Mouse (Mus musculus) forebrain, embryonic 16.5 days (tissue): Measurements from ENCODE around the gene Cenpa. TPM values are rescaled to one million over a fixed set of nuclear protein-coding genes. Genes with fewer than 3 reads are reported as not detected.

ENCODE experiments used
- ATAC-seq: fragments of 200-750 bp; cut with Nextera tagmentation; 2 replicates; pipeline ENCODE4 v1.8.0; 2017; ENCODE audit warnings: mild to moderate bottlenecking, moderate library complexity
- H3K27ac ChIP-seq: fragments of 300-500 bp; sonication (generic); 2 replicates; pipeline ENCODE4 v1.5.1; 2014; ENCODE audit warnings: low read length, control low read depth
- H3K27me3 ChIP-seq: fragments of 300-500 bp; sonication (generic); replicated peaks from 2 replicates; pipeline ENCODE4 v1.6.1; 2014; ENCODE audit warnings: low read length; ENCODE audit not compliant: control insufficient read depth, insufficient read depth
- H3K36me3 ChIP-seq: fragments of 300-500 bp; sonication (generic); 2 replicates; pipeline ENCODE4 v1.6.1; 2014; ENCODE audit not compliant: control insufficient read depth, insufficient read depth
- H3K4me1 ChIP-seq: fragments of 300-500 bp; sonication (generic); replicated peaks from 2 replicates; pipeline ENCODE4 v1.6.1; 2014; ENCODE audit warnings: low read length; ENCODE audit not compliant: control insufficient read depth, insufficient read depth
- H3K4me2 ChIP-seq: fragments of 300-500 bp; sonication (generic); 2 replicates; pipeline ENCODE4 v1.6.1; 2014; ENCODE audit warnings: mild to moderate bottlenecking, low read length, control low read depth
- H3K4me3 ChIP-seq: fragments of 300-500 bp; sonication (generic); replicated peaks from 2 replicates; pipeline ENCODE4 v1.5.1; 2014; ENCODE audit warnings: mild to moderate bottlenecking, low read length, control low read depth
- H3K9ac ChIP-seq: fragments of 300-500 bp; sonication (generic); replicated peaks from 2 replicates; pipeline ENCODE4 v1.6.1; 2014; ENCODE audit warnings: low read depth, low read length, control low read depth
- H3K9me3 ChIP-seq: fragments of 300-500 bp; sonication (generic); 2 replicates; pipeline ENCODE4 v1.6.1; 2016; ENCODE audit warnings: low read length; ENCODE audit not compliant: control insufficient read depth
- WGBS: fragments of 180-500 bp; shearing (Covaris S2); extraction: QIAGEN DNeasy Blood & Tissue Kit; methylation state at CpG from one replicate; pipeline ENCODE4 v1.1.7; 2014; 5-methylcytosine and 5-hydroxymethylcytosine counted together
- polyA plus RNA-seq: library from polyadenylated mRNA; unstranded; fragments of >200 nt; fragmentation: Nextera tagmentation; extraction: Ambion mirVana; gene quantifications from 2 replicates; pipeline ENCODE4 v1.2.1, GENCODE M21; 2015

Cenpa gene
- polyA plus RNA-seq, 1 experiment from 2014 or later, result 95.3 TPM

- WGBS, result 9% methylated on average over 6 of the region's 6 CpGs
- Histone ChIP-seq H3K4me2 (no peak overlapping the region), H3K9ac (no peak overlapping the region), H3K27me3 (no peaks in the 10 kb centered on the region), H3K9me3 (no peaks in the 10 kb centered on the region), H3K4me1 (no peaks in the 10 kb centered on the region), H3K4me3 (no peak overlapping the region), H3K27ac (no peak overlapping the region), H3K36me3 (no peaks in the 10 kb centered on the region)
- 0 out of 2 replicates have a peak, but pooled peaks have one; percentile 55 for ATAC-seq
Observed at GRCm38 (mm10) chr5:30638041-30638440, 28.5 kb upstream of the Cenpa start.

- WGBS, result 64% methylated on average over 5 of the region's 5 CpGs
- Histone ChIP-seq H3K9ac (no peak overlapping the region), H3K4me2 (no peak overlapping the region), H3K36me3 (no peaks in the 10 kb centered on the region), H3K4me3 (no peak overlapping the region), H3K27ac (no peak overlapping the region), H3K4me1 (peaks cover 9% of the 10 kb centered on the region), H3K27me3 (no peaks in the 10 kb centered on the region), H3K9me3 (no peaks in the 10 kb centered on the region)
- ATAC-seq, result no peak
Observed at GRCm38 (mm10) chr5:30643477-30644179, 22.9 kb upstream of the Cenpa start.

GRCm38 (mm10) chr5:30646036-30646435 lies 20.5 kb upstream of the Cenpa start:
- WGBS, result 83% methylated on average over 2 of the region's 2 CpGs
- no peaks in the 10 kb centered on the region for H3K36me3 ChIP-seq
- no peaks in the 10 kb centered on the region for H3K9me3 ChIP-seq
- H3K4me2 ChIP-seq, result no peak overlapping the region
- no peak overlapping the region for H3K4me3 ChIP-seq
- no peak for ATAC-seq
- no peaks in the 10 kb centered on the region for H3K27me3 ChIP-seq
- H3K4me1 ChIP-seq, result peaks cover 15% of the 10 kb centered on the region
- no peak overlapping the region for H3K9ac ChIP-seq
- no peak overlapping the region for H3K27ac ChIP-seq

GRCm38 (mm10) chr5:30647396-30647795 lies 19.2 kb upstream of the Cenpa start:
- WGBS, result 17% methylated on average over 9 of the region's 9 CpGs
- Histone ChIP-seq H3K9ac (peak overlapping the region; percentile 77), H3K9me3 (no peaks in the 10 kb centered on the region), H3K4me3 (peak overlapping the region; percentile 82), H3K27ac (peak overlapping the region; percentile 63; the same call in 1 of the 2 replicates), H3K4me1 (peaks cover 15% of the 10 kb centered on the region), H3K27me3 (no peaks in the 10 kb centered on the region), H3K36me3 (no peaks in the 10 kb centered on the region), H3K4me2 (peak overlapping the region; percentile 96)
- ATAC-seq, result no peak; the same call in 1 of the 2 replicates

GRCm38 (mm10) chr5:30647815-30648560 lies 18.6 kb upstream of the Cenpa start, which contains the start of gene Slc35f6:
Gene Slc35f6, plus strand, starts transcription at chr5:30647933.
- Histone ChIP-seq H3K9ac (peak within 1 kb of the TSS; percentile 77), H3K4me3 (peak within 1 kb of the TSS; percentile 82), H3K36me3 (peaks cover 3% of the 10 kb centered on the region; the same call in 1 of the 2 replicates), H3K4me1 (peaks cover 15% of the 10 kb centered on the region), H3K4me2 (peak within 1 kb of the TSS; percentile 96), H3K9me3 (no peaks in the 10 kb centered on the region), H3K27me3 (no peaks in the 10 kb centered on the region), H3K27ac (peak within 1 kb of the TSS; percentile 63; the same call in 1 of the 2 replicates)
- 0% methylated on average over 38 of the region's 38 CpGs for WGBS
- peak; percentile 97 for ATAC-seq

- H3K27ac ChIP-seq, result no peak overlapping the region
- peaks cover 15% of the 10 kb centered on the region for H3K4me1 ChIP-seq
- no peak overlapping the region for H3K4me3 ChIP-seq
- no peak for ATAC-seq
- peaks cover 3% of the 10 kb centered on the region; the same call in 1 of the 2 replicates for H3K36me3 ChIP-seq
- H3K9me3 ChIP-seq, result no peaks in the 10 kb centered on the region
- 78% methylated on average over 4 of the region's 4 CpGs for WGBS
- no peak overlapping the region for H3K4me2 ChIP-seq
- no peak overlapping the region for H3K9ac ChIP-seq
- no peaks in the 10 kb centered on the region for H3K27me3 ChIP-seq
Observed at GRCm38 (mm10) chr5:30649558-30649957, 17.0 kb upstream of the Cenpa start.

GRCm38 (mm10) chr5:30650756-30651155 lies 15.8 kb upstream of the Cenpa start:
- no peak overlapping the region for H3K9ac ChIP-seq
- 97% methylated on average over 3 of the region's 3 CpGs for WGBS
- H3K27me3 ChIP-seq, result no peaks in the 10 kb centered on the region
- no peak overlapping the region for H3K4me2 ChIP-seq
- no peak overlapping the region for H3K27ac ChIP-seq
- no peaks in the 10 kb centered on the region for H3K9me3 ChIP-seq
- H3K4me1 ChIP-seq, result peaks cover 15% of the 10 kb centered on the region
- no peak overlapping the region for H3K4me3 ChIP-seq
- ATAC-seq, result no peak
- peaks cover 7% of the 10 kb centered on the region for H3K36me3 ChIP-seq

- peaks cover 15% of the 10 kb centered on the region for H3K4me1 ChIP-seq
- H3K27ac ChIP-seq, result no peak overlapping the region
- H3K36me3 ChIP-seq, result peaks cover 10% of the 10 kb centered on the region
- no peaks in the 10 kb centered on the region for H3K27me3 ChIP-seq
- H3K9me3 ChIP-seq, result no peaks in the 10 kb centered on the region
- no peak overlapping the region for H3K4me2 ChIP-seq
- WGBS, result 92% methylated on average over 3 of the region's 3 CpGs
- H3K9ac ChIP-seq, result no peak overlapping the region
- no peak for ATAC-seq
- no peak overlapping the region for H3K4me3 ChIP-seq
Observed at GRCm38 (mm10) chr5:30651554-30651953, 15.0 kb upstream of the Cenpa start.

- ATAC-seq, result no peak
- no peak overlapping the region for H3K4me3 ChIP-seq
- 89% methylated on average over 6 of the region's 6 CpGs for WGBS
Observed at GRCm38 (mm10) chr5:30653246-30653645, 13.3 kb upstream of the Cenpa start.

More at GRCm38 (mm10) chr5:30653246-30653645, 13.3 kb upstream of the Cenpa start:
- no peak overlapping the region for H3K27ac ChIP-seq
- H3K9me3 ChIP-seq, result no peaks in the 10 kb centered on the region
- H3K36me3 ChIP-seq, result peaks cover 10% of the 10 kb centered on the region
- peaks cover 10% of the 10 kb centered on the region for H3K4me1 ChIP-seq
- H3K27me3 ChIP-seq, result no peaks in the 10 kb centered on the region
- H3K4me2 ChIP-seq, result no peak overlapping the region
- no peak overlapping the region for H3K9ac ChIP-seq
